Mouse (Mus musculus): ENCODE data around the gene Usp30.

The Usp30 gene

GRCm38 (mm10) chr5:114157236-114157635 lies 92.0 kb downstream of the Usp30 start:
- in situ Hi-C loops (cut with MboI) = no loop called here

GRCm38 (mm10) chr5:114161424-114161823 lies 96.2 kb downstream of the Usp30 start:
- in situ Hi-C loops (cut with MboI) = no loop called here

- in situ Hi-C loops (cut with MboI) = no loop called here
These were observed 97.0 kb downstream of the Usp30 start for GRCm38 (mm10) chr5:114162106-114162815.

- in situ Hi-C loops (cut with MboI) = no loop called here
These were observed 97.9 kb downstream of the Usp30 start for GRCm38 (mm10) chr5:114163117-114163696.

GRCm38 (mm10) chr5:114170345-114170744 lies 105.1 kb downstream of the Usp30 start:
- in situ Hi-C loops (cut with MboI) = no loop called here

GRCm38 (mm10) chr5:114172936-114173335 lies 107.7 kb downstream of the Usp30 start:
- in situ Hi-C loops (cut with MboI) = no loop called here

GRCm38 (mm10) chr5:114173458-114173857 lies 108.2 kb downstream of the Usp30 start:
- in situ Hi-C loops (cut with MboI) = no loop called here

- in situ Hi-C loops (cut with MboI) = no loop called here
These were observed 108.8 kb downstream of the Usp30 start for GRCm38 (mm10) chr5:114173877-114174581.

All from mature B cell (primary cell).